Mouse (Mus musculus) heart, postnatal 0 days (tissue): ENCODE measurements around the gene 9430097D07Rik. TPM values are rescaled to one million over a fixed set of nuclear protein-coding genes. Genes with fewer than 3 reads are reported as not detected.
A peak's percentile ranks its signal among the peaks of the same experiment; 100 is the strongest.

Experiments used
- ATAC-seq: fragments of 200-750 bp; cut with Nextera tagmentation; 2 replicates; pipeline ENCODE4 v1.8.0; 2017; ENCODE audit warnings: low read depth, moderate number of reproducible peaks, moderate library complexity; ENCODE audit not compliant: insufficient read depth
- DNase-seq: peaks from one replicate; pipeline ENCODE4 v3.0.0-alpha.2; 2016; ENCODE audit warnings: low spot score
- H3K27ac ChIP-seq: fragments of 300-500 bp; sonication (generic); 2 replicates; pipeline ENCODE4 v1.5.1; 2014; ENCODE audit warnings: low read depth, mild to moderate bottlenecking
- H3K27me3 ChIP-seq: fragments of 300-500 bp; sonication (generic); 2 replicates; pipeline ENCODE4 v1.6.1; 2014; ENCODE audit warnings: low read length, mixed read lengths; ENCODE audit not compliant: control insufficient read depth, insufficient read depth
- H3K36me3 ChIP-seq: fragments of 300-500 bp; sonication (generic); replicated peaks from 2 replicates; pipeline ENCODE4 v1.6.1; 2014; ENCODE audit warnings: low read length, mixed read lengths; ENCODE audit not compliant: control insufficient read depth, insufficient read depth
- H3K4me1 ChIP-seq: fragments of 300-500 bp; sonication (generic); 2 replicates; pipeline ENCODE4 v1.6.1; 2014; ENCODE audit warnings: antibody characterized with exemption; ENCODE audit not compliant: control insufficient read depth, insufficient read depth
- H3K4me2 ChIP-seq: fragments of 300-500 bp; sonication (generic); 2 replicates; pipeline ENCODE4 v1.6.1; 2014; ENCODE audit warnings: low read depth, mild to moderate bottlenecking, low read length, moderate library complexity
- H3K4me3 ChIP-seq: fragments of 300-500 bp; sonication (generic); 2 replicates; pipeline ENCODE4 v1.5.1; 2014; ENCODE audit warnings: low read depth, low read length
- H3K9ac ChIP-seq: fragments of 300-500 bp; sonication (generic); replicated peaks from 2 replicates; pipeline ENCODE4 v1.6.1; 2014; ENCODE audit warnings: low read depth, low read length, mixed read lengths
- H3K9me3 ChIP-seq: fragments of 300-500 bp; sonication (generic); replicated peaks from 2 replicates; pipeline ENCODE4 v1.6.1; 2016; ENCODE audit warnings: low read length; ENCODE audit not compliant: control insufficient read depth
- CTCF ChIP-seq: IDR thresholded peaks from 2 replicates; pipeline ENCODE4 v1.5.1; 2016; ENCODE audit warnings: antibody characterized with exemption, control low read depth, low read depth
- EP300 ChIP-seq: IDR thresholded peaks from 2 replicates; pipeline ENCODE4 v1.6.1; 2016; ENCODE audit warnings: antibody characterized with exemption, low read depth
- WGBS: fragments of 180-500 bp; shearing (Covaris S2); extraction: QIAGEN DNeasy Blood & Tissue Kit; methylation state at CpG from one replicate; pipeline ENCODE4 v1.1.7; 2014; 5-methylcytosine and 5-hydroxymethylcytosine counted together
- polyA plus RNA-seq: library from polyadenylated mRNA; unstranded; fragments of >200 nt; fragmentation: Nextera tagmentation; extraction: Ambion mirVana; gene quantifications from 2 replicates; pipeline ENCODE4 v1.2.1, GENCODE M21; 2015
- total RNA-seq: library from RNA; depleted of rRNA; stranded (reverse); fragments of >200 nt; gene quantifications from 2 replicates; pipeline ENCODE4 v1.2.3, GENCODE M21; 2014; ENCODE audit warnings: low replicate concordance

Gene 9430097D07Rik
- total and polyA plus RNA-seq, 2 experiments from 2014 or later: not detected

- WGBS: 1% methylated on average over 26 of the region's 26 CpGs
- H3K4me3 ChIP-seq: peak overlapping the region; percentile 19; the same call in 1 of the 2 replicates
- H3K36me3 ChIP-seq: peaks cover 15% of the 10 kb centered on the region; the same call in 1 of the 2 replicates
- DNase-seq (peak; percentile 23), ATAC-seq (peak; percentile 22; the same call in 1 of the 2 replicates)
- peak overlapping the region; percentile 52 for H3K4me2 ChIP-seq
- no peak overlapping the region for H3K9ac ChIP-seq
- H3K27me3 ChIP-seq: peaks cover 16% of the 10 kb centered on the region
- TF ChIP-seq EP300 (no peak), CTCF (peak; percentile 66)
- no peak overlapping the region for H3K27ac ChIP-seq
- no peaks in the 10 kb centered on the region for H3K9me3 ChIP-seq
- H3K4me1 ChIP-seq: peaks cover 16% of the 10 kb centered on the region; the same call in 1 of the 2 replicates
These were observed 441 bp downstream of the 9430097D07Rik start for GRCm38 (mm10) chr2:32574901-32575585.

GRCm38 (mm10) chr2:32574497-32574896, 987 bp downstream of the 9430097D07Rik start, which contains the start of gene Pip5kl1:
Gene Pip5kl1 (plus strand): TSS chr2:32574797.
- no peak for ATAC-seq
- no peaks in the 10 kb centered on the region for H3K9me3 ChIP-seq
- peaks cover 15% of the 10 kb centered on the region; the same call in 1 of the 2 replicates for H3K36me3 ChIP-seq
- no peak for TF ChIP-seq CTCF
- no peak for TF ChIP-seq EP300
- H3K4me1 ChIP-seq: peaks cover 18% of the 10 kb centered on the region; the same call in 1 of the 2 replicates
- H3K27ac ChIP-seq: no peak within 1 kb of the TSS
- peak within 1 kb of the TSS; percentile 52 for H3K4me2 ChIP-seq
- H3K9ac ChIP-seq: no peak within 1 kb of the TSS
- 68% methylated on average over 6 of the region's 6 CpGs for WGBS
- peaks cover 11% of the 10 kb centered on the region for H3K27me3 ChIP-seq
- peak within 1 kb of the TSS; percentile 19; the same call in 1 of the 2 replicates for H3K4me3 ChIP-seq
- no peak for DNase-seq

- Histone ChIP-seq H3K4me1 (peaks cover 22% of the 10 kb centered on the region; the same call in 1 of the 2 replicates), H3K9ac (no peak overlapping the region), H3K36me3 (peaks cover 31% of the 10 kb centered on the region), H3K4me2 (no peak overlapping the region), H3K9me3 (no peaks in the 10 kb centered on the region), H3K27me3 (peaks cover 9% of the 10 kb centered on the region), H3K4me3 (no peak overlapping the region), H3K27ac (no peak overlapping the region)
- 86% methylated on average over 11 of the region's 11 CpGs for WGBS
- no peak for ATAC-seq
- TF ChIP-seq EP300 (no peak), CTCF (no peak)
- no peak for DNase-seq
These were observed 3.3 kb downstream of the 9430097D07Rik start for GRCm38 (mm10) chr2:32572196-32572595.

GRCm38 (mm10) chr2:32570698-32571494, 4.6 kb downstream of the 9430097D07Rik start, which contains the start of gene Dpm2:
Gene Dpm2 (plus strand): TSS chr2:32570858.
- H3K4me3 ChIP-seq: peak within 1 kb of the TSS; percentile 68
- TF ChIP-seq CTCF (no peak), EP300 (no peak)
- no peaks in the 10 kb centered on the region for H3K9me3 ChIP-seq
- peak within 1 kb of the TSS; percentile 93 for H3K4me2 ChIP-seq
- peak within 1 kb of the TSS; percentile 76 for H3K9ac ChIP-seq
- H3K27ac ChIP-seq: peak within 1 kb of the TSS; percentile 57
- DNase-seq: peak; percentile 94
- peaks cover 36% of the 10 kb centered on the region for H3K36me3 ChIP-seq
- WGBS: under 1% methylated on average over 36 of the region's 36 CpGs
- peaks cover 9% of the 10 kb centered on the region for H3K27me3 ChIP-seq
- ATAC-seq: peak; percentile 77
- H3K4me1 ChIP-seq: peaks cover 22% of the 10 kb centered on the region; the same call in 1 of the 2 replicates

GRCm38 (mm10) chr2:32568941-32569340, 6.5 kb downstream of the 9430097D07Rik start:
- H3K36me3 ChIP-seq: peaks cover 48% of the 10 kb centered on the region
- no peak for DNase-seq

More at GRCm38 (mm10) chr2:32568941-32569340, 6.5 kb downstream of the 9430097D07Rik start:
- 68% methylated on average over 3 of the region's 3 CpGs for WGBS
- Histone ChIP-seq H3K9me3 (no peaks in the 10 kb centered on the region), H3K4me3 (no peak overlapping the region), H3K4me1 (peaks cover 18% of the 10 kb centered on the region; the same call in 1 of the 2 replicates), H3K9ac (no peak overlapping the region), H3K27ac (no peak overlapping the region), H3K27me3 (no peaks in the 10 kb centered on the region), H3K4me2 (no peak overlapping the region)
- no peak for ATAC-seq
- TF ChIP-seq EP300 (no peak), CTCF (no peak)
